Mouse (Mus musculus): ENCODE measurements around the gene Slc4a10.
A peak's percentile ranks its signal among the peaks of the same experiment; 100 is the strongest.

Slc4a10 gene

DNA sequence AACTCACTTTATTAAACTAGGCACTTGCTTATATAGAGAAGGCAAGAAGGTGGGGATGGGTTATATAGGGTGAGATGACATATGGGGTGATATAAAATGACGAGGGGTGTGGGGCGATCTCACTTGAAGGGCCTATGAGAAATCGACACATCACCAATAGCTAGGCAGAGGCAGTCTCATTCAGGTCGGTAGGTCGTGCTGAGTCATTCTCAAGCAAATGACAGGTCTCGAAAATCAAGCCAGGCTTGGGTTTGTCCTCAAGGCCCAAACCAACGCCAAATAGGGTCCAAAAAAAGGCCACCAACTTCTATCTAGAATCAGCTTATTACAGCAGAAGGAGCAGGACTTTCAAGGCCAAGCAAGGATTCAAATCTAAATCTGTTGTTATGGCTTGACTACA lies 233.5 kb downstream of the Slc4a10 start:
- DNase-seq: no peak

DNA sequence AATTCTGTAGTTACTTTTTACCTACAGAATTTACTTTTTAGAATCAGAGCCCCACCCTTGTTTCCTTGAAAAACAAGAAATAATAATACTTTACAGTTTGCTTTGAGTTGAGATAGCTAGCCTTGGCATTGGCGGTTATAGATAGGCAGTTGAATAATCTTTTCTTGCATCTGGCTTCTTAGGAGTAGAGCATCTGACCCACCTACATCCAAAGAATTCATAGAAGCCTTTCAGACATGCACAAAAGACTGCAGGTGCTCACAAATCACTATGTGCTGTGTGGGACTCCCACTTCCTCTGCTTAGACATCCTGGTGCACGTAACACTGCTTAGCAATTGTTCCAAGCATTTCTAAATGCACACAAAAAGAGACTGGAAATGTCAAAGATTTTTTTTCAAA lies 238.8 kb downstream of the Slc4a10 start:
- DNase-seq: no peak

DNA sequence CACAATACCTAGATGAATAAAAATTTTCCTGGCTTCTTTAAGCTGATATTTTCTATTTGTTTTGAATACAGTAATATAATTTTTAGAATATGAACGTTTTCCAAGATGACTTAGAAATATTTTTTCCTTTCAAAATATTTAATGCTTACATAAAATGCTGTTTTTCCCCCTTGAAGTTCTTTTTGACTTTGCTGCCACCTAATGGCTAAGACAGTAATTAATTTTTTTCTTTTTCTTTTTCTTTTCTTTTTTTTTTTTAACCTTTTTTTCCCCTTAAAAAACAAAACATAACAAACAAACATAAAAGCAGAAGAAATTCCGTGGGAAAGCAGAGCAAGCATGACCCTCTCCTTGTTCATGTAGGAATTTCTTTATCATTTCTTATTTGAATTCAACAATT lies 239.6 kb downstream of the Slc4a10 start:
- no peak for DNase-seq

DNA sequence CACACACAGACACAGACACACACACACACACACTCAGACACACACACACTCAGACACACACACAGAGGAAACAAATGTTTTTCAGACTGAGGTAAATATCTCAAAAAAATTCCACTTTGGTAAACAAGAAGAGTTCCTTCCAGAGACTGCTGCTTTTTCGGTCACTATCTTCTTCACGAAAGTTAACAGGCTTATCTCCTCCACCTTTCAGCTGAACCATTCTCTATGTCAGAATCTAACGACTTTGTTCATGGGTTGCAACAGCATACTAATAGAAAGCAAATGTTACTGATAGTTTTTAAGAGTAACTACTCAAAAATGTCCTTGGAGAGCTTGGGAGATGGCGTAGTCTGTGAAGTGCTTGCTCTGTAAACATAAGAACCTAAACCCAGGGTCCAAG lies 241.3 kb downstream of the Slc4a10 start:
- no peak for DNase-seq

DNA sequence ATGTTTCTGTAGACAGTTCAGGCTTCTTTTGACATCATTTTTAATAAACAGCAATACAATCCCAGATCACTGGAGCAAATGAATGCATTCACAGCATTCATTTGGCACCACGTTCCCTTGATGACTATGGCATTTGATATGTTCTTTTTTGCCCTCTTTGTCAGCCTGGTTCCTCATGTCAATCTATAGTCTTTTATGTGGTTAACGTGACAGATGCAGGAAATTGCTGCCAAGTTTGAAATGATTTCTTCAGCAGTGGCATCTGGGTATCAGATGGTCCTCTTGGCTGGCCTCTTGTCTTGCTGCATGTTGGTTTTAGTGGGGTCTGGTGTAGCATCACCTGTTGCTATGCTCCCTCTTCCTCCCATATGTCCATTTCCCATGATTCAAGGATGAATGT lies 247.6 kb downstream of the Slc4a10 start:
- DNase-seq: peak; percentile 33

DNA sequence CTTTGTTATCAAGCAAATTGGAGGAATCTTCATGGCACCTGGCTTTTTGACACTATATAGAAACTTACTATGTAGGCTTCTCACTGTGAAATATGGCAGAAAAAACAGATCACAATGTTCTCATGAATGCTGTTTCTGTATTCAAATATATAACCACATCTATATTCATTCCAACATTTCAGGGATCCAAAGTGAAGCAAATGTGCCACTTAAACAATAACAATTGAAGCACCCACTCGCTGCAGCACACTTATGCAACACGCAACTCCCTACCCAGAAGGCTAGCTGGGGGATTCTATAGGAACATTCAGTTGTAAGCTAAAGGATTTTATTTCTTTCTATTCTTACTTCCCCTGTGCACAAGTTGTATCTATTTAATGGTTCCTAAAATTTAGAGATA lies 255.5 kb downstream of the Slc4a10 start:
- no peak for DNase-seq

DNA sequence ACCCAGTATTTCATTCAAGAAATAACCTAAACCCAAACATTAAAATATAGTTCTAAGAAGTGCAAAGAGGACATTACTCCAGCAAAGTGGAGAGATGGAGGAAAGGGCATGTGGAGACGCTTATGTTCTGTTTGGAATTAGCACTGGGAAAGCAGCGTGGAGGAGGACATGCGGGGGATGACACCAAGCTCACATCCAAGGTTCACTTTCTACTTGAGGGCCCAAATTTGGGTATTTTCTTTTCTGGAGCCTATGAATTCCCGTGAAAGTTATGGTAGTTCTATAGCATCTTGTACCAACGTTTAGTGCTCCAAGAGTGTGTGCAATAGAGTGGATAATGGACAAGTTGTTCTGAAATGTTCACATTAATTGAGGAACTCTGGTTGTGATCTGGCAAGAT lies 260.7 kb downstream of the Slc4a10 start:
- DNase-seq: no peak

DNA sequence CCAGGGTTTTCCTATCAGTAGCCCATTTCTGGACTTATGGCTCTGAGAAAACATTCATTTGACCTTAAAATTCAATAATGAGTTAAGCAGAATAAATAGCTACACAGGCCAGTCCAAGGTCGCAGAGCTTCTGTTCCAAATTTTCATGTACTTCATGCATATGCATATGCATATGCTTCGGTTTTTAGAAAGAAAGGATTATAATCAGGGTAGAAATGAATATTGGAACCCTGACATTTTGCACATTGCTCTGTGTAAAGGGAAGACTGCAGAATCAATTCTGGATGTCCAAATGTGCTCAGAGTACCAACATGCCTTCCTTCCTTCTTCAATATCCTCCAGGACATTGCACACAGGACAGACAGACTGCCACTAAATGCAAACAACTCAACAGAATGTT lies 261.2 kb downstream of the Slc4a10 start:
- DNase-seq: no peak

DNA sequence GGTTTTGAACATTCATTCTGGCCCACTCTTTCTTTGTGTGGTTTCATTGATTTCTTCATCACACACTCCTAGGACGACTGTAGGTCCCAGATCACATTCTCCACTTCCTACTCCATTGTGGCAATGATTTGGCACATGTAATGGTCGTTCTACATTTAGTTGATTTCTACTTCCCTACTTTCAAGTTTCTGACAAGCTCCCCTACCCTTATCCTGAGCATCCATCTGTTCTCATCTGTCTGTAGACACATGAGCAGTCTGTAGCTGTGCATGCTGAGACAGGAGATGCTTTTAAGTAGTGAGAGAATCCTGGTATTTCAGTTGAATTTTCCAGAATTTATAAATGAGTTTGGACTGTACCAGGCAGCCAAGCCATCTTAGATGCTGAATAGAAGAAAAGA lies 270.7 kb downstream of the Slc4a10 start:
- no peak for DNase-seq

DNA sequence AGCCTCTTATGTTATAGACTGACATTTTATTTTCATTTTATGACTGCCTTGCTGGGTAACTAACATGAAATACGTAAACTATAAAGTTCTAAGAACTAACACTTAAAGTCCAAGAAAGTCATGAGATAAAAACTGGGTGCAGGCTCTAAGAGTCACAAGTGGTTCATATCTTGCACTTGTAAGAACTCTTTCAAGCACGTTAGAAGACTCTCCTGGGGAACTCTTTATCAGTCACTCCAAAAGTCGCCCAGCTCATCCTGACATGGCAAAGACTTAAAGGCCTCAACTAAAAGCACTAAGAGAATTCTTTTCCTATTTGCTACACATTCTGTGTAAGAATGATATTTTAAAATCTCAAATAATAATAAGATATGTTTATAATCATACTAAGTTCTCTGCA lies 273.2 kb downstream of the Slc4a10 start:
- DNase-seq: no peak

DNA sequence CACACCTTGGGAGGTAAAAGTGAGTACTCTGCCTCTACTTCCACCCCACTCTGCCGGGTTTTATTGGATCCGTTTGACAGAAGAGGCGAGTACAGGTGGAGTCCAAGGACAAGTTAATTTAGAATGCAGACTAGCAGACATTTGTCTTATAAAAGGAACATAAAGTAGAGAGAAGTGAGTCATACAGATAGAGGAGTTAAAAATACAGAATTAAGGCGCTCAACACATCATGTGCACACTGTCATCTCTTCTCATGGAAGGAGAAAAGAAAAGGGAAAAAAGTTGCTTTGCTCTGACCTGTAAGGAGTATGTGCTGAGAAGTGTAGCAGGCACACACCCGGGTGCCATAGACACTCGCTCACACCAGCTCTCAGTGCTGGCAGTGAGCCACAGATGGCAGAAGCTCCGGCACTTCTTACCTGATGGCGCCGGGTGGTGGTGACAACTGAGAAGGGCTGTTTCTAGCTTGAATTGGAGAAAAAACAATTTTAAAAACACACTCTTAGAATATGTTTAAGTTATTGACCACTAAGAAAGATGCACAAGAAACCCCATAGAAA lies 276.9 kb downstream of the Slc4a10 start:
- DNase-seq: no peak

DNA sequence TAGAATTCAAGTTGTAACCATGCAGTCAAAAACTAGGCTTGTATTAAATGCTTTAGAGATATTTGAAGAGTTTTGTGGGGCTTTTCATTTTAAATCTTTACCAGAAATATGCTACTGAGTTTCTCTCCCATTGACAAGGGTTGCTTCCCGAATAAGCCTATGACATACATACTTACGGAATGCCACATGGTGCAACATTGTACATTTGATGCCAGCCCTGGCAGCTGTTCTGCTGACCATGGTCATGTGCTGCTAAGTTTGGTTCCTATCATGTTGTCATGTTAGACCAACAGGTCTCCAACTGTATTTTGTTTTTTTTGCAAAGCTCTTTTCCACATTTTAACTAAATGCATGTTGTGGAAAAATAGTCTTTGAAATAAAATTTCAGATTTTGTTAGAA lies 279.1 kb downstream of the Slc4a10 start:
- DNase-seq: no peak

DNA sequence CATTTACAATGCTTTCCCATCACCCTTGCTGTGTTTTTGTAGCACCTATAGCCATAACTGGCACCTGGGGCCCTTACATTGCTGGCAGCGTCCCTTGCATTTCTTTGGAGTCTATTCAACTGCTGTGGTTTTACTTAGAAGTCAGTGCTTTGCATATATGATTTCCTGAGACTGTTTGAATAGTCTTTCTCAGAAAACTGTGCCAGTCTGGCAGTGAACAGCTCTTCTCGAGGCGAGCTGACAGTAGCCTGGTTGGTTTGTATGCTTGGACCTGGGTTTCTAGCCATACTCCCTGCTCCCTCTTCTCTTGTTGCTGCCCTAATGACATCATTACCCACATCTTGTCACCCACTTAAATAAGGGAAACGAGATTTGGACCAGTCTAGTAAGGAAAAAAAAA lies 285.7 kb downstream of the Slc4a10 start:
- DNase-seq: no peak

DNA sequence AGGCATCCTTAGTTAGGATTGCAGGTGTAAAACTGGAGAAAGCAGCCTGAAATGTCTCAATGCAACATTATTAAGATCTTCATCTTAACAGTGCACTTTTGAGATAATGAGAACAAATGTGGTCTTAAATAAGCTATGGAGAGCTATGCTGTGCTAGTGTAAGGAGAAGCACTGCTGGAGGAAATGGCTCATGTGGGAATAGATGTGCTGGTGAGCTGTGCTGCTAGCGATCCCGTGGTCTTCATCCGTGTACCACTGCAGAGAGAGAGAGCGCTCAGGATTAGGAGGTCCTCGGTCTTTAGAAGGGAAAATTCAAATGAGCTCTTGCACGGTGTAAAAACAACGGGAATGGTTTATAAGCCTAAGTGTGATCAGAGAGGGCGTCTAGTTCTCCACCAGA lies 286.2 kb downstream of the Slc4a10 start:
- DNase-seq: no peak

DNA sequence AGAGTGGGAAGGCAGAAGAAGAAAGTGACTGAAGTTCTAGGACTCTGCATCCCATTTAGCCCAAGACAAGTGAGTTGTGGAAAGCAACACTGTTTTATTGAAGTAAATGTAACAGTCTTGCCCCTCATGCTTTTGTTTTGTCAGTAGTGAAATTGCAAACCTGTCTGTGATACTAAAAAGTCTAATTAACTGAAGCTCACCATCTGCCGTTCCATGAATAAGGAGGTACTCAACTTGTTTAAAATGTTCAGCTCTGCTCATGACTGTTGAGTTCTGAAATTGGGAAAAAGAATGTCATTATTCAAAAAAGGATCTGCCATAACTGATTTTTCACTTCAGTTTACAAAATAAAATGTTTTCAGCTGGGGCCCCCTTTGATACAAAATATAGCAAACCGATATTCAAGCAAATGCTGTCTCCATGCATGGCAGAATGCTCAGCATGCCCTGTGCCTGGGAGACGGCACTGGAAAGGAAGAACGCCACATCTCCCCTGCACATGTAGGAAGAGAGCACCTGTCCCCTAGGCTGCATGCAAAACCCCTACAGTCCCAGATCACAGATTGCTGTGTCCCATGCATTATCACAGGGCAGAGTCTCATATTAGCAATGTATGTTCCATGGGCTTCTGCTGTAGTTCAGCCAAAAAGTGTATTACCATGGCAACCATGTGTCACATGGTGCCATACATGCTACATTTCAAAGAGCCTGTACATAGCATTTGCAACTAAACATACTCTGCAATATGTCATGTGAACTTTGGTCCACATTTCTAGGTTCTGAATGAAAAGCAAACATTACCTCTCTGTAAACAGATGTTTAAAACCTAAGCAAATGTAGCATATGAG lies 288.4 kb downstream of the Slc4a10 start:
- DNase-seq: peak; percentile 34

DNA sequence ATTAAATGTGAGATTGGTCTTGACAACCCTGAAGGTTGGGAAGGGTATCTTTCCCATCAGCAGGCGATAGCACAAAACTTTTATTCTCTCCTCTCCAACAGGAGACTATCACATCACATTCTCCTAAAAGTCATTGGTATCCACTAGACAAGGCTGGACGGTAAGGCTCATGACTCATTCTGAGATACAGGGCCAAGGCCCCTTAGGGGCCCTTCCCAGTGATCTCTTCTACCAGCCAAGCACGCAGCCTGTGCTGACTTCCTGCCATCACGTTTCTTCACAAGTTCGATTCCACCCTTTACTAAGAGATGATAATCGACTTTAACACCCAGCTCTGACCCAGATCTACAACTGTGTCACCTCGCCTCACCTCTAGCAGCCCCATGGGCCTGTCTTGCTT lies 290.8 kb downstream of the Slc4a10 start:
- no peak for DNase-seq

DNA sequence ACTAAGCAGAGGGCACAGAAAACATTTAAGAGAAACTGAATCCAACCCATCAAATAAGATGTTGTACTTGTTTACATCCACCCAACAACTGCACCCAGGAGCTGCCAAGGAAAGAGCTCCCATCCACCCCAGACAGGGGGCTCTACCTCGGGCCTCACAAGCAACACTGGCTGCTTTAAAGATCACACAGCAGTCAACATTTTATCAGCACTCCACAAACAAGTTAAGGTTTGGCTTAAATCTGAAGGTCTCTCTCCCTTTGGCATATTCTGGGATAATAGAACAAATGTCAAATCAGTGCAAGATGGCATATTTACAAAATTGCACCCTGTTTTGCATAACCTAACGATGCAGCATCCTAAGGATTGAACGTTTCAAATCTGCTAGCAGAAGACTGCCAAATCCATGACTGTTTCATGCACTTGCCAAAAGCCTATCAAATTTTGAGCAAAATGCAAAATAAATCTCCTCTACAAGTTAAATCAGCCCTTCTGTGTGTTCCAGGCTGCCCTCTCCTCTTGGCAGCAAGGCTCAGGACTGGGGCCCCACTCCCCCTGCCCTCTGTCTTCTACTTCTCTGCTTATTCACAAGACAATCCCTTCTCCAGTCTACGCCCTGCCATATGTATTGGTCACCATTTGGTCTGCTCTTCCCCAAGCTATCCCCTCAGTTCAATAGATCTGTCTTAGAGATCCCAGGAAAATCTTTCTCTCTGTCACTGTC lies 293.1 kb downstream of the Slc4a10 start:
- peak; percentile 36 for DNase-seq

DNA sequence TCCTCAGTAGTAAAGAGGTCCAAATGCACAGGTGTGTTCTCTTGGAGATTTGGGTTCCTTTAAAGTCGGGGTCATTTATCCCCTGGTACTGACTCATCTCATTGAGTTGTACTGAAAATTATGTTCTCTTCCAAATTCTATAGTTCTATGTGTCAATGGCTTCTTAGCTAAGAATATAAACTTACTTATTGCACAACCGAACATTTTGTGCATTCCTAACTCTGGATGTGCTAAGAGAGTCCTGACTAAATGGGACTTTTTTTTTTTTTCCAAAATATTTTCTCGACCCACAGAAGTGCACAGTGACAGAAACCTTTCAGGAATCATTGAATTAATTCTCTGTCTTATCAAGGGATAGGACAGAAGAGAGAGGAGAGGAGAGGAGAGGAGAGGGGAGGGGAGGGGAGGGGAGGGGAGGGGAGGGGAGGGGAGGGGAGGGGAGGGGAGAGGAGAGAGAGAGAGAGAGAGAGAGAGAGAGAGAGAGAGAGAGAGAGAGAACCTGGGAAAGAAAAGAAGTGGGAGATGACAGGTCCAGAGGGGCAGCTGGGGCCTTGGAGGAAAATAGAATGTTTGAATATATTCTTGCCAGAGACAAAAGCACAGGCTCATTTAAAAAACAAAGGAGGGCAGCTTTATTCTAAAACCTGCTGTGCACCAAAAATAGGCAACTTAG lies 294.9 kb downstream of the Slc4a10 start:
- no peak for DNase-seq

DNA sequence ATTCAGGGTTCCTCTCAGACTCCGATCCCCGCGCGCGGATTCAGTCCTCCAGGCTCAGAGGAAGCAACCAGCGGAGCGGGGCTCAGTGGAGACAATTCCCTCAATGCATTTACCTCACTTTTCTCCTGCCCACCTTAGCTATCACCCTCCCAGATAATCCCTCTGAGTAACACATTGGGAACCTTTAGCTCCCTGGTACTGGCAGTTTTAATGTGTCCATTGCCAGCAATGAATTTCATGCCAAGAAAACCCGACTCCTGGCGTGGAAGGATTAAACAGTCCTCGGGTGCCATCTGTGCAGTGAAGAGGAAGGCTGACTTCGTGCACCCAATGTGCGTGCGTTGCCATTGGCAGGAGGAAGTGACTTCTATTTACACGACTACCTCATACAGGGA lies 295.5 kb downstream of the Slc4a10 start:
- DNase-seq: peak; percentile 49

DNA sequence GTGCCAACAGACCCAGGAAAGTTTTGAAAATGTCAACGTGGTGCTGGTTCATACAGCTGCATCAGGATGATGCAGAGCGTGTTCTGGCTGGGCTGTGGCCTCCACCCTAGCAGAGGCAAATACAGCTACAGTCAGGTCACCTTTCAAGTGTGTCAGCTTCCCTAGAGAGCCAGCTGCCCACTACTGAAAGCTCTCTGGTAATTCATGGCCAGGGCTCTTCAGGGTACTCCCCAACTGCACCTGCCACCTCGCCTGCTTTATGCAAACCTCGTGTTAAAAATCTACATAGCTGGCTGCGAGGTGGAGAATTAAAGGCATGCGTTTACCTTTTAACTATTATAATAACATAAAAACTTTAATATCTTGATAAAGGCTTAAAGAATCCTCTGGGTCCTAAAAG lies 298.1 kb downstream of the Slc4a10 start:
- DNase-seq: no peak

DNA sequence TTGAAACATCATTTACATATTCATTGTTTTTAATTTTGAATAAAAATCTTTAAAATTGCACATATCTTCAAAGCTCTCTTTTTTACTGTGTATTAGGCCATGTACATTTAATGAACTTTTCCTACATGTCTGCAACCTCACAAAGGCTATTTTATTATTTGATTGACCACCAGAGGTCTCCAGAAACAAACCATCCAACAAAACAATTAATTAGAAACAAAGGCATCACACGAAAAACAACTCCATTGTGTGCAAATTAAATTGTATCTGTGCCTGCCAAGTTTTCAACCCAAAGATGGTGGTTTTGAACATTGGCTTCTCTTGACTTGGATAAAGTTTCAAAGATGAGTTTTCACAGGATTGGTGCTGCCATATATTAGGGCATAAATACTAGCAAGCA lies 300.5 kb downstream of the Slc4a10 start:
- no peak for DNase-seq

DNA sequence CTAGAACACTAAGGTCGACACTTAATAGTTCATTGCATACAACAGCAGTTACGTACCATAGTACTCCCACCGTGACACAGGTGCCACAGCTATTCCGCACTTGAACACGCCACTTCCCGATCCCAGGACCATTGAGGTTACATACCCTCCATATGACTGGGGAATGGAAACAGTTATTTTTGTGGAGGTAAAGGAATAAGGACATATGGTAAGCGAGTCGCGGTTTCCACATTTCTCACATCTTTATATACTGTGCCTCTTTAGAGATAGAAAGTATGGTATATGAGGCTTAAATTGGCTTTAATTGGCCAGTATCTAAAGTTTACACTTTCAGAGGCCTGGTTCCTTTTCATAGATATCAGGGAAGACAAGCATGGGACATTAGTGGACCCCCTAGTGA lies 301.5 kb downstream of the Slc4a10 start:
- no peak for DNase-seq

DNA sequence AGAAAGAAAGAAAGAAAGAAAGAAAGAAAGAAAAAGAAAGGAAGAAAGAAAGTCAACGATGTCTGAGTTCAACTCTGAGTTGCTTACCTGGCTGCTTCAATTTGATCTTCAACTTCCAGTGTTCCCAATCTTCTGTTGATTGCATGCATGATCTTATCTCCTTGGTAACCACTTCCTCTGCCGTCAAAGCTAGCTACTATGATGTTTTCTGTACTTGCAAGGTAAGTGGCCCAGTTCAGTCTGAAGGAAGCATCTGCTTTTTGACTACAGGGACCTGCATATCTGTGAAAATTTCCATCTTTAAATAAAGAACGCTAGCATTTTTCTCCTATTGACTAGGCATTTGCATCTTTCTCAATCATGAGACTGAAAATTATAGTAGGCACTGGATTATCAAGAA lies 305.8 kb downstream of the Slc4a10 start:
- DNase-seq: no peak

DNA sequence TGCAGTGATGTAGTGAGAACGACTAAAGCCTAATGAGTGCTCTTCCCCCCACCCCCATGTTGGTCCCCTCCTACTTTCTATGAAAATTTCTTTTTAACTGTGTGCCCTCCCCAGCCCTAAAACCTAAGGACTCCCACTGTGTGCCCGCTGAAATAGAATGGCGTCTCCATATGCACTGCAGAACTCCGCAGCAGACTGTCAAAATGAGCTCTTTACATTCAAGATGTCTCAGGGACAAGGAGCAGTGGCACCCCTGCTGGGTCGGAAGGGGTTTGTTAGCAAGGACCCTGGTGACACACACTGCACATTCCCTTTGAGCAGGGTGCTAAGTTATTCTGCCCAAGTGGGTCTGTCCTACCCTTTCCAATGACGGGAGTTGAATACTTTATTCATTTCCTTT lies 309.5 kb downstream of the Slc4a10 start:
- DNase-seq: no peak
